Mouse (Mus musculus): ENCODE measurements around the gene Srgap1.

GRCm38 (mm10) chr10:121986997-121987396, 60.1 kb downstream of the Srgap1 start:
- TF ChIP-seq CTCF (IDR thresholded peaks at IDR 0.05; ENCODE audit: low read depth, low read length) (no peak), GATA1 (IDR thresholded peaks at IDR 0.05; ENCODE audit: borderline replicate concordance, low read length) (no peak), POLR2AphosphoS5 (IDR thresholded peaks at IDR 0.05; ENCODE audit: insufficient replicate concordance, low read depth, low read length) (no peak), GATA2 (IDR thresholded peaks at IDR 0.05; ENCODE audit: borderline replicate concordance, low read depth, low read length) (no peak)

All from G1E (cell line).